Mouse (Mus musculus) adrenal gland, postnatal 10 days (tissue): ENCODE measurements around the gene Krtap2-4. TPM values are rescaled to one million over a fixed set of nuclear protein-coding genes. Genes with fewer than 3 reads are reported as not detected.

Experiments used
- DNase-seq: peaks from one replicate; pipeline ENCODE4 v3.0.0; 2021; ENCODE audit warnings: mixed read lengths
- total RNA-seq, 2 experiments: library from RNA; stranded (reverse); gene quantifications; 2 replicates each; pipeline ENCODE4 v1.2.3; 2021

Gene Krtap2-4
- total RNA-seq, 2 experiments from 2014 or later: not detected

GRCm38 (mm10) chr11:99581564-99581963 is 33.1 kb downstream of the Krtap2-4 start:
- DNase-seq: no peak

- no peak for DNase-seq
These were observed 33.6 kb downstream of the Krtap2-4 start for GRCm38 (mm10) chr11:99581051-99581450.

- no peak for DNase-seq
These were observed 34.0 kb downstream of the Krtap2-4 start, which contains the start of gene Krtap1-5 for GRCm38 (mm10) chr11:99580636-99581035. Gene Krtap1-5 (minus strand): TSS chr11:99581016.

GRCm38 (mm10) chr11:99574106-99574505 is 40.5 kb downstream of the Krtap2-4 start:
- peak; percentile 85 for DNase-seq

- no peak for DNase-seq
These were observed 41.5 kb downstream of the Krtap2-4 start for GRCm38 (mm10) chr11:99573164-99573563.

GRCm38 (mm10) chr11:99566530-99566929 is 48.1 kb downstream of the Krtap2-4 start, which contains the start of gene Krtap3-1:
Gene Krtap3-1 (minus strand): TSS chr11:99566630.
- no peak for DNase-seq

Other genes with a start within 250 kb of the Krtap2-4 start
- gene Krt28, start 239.9 kb downstream of the Krtap2-4 start, total RNA-seq: under 1 TPM in 1 of 2 experiments, not detected in 1; 0.21 TPM
- 1 to 10 TPM; 7.0 to 8.2 TPM for gene Krt10, start 225.5 kb downstream of the Krtap2-4 start, total RNA-seq
- gene Krt12, start 192.6 kb downstream of the Krtap2-4 start, total RNA-seq: not detected
- gene Krt20, start 176.7 kb downstream of the Krtap2-4 start, total RNA-seq: 1 to 10 TPM; 1.8 to 2.3 TPM
- gene Krt23, start 121.7 kb downstream of the Krtap2-4 start, total RNA-seq: 10 to 100 TPM in 1 of 2 experiments, 1 to 10 TPM in 1; 4.4 to 12.8 TPM
- not detected for gene Krt39, start 93.5 kb downstream of the Krtap2-4 start, total RNA-seq
- not detected for gene Krt40, start 71.7 kb downstream of the Krtap2-4 start, total RNA-seq
- gene Krtap3-3, start 64.0 kb downstream of the Krtap2-4 start, total RNA-seq: not detected
- not detected for gene Krtap3-2, start 58.0 kb downstream of the Krtap2-4 start, total RNA-seq
- not detected for gene Gm11939, start 55.4 kb downstream of the Krtap2-4 start, total RNA-seq
- not detected for gene Krtap3-1, start 48.2 kb downstream of the Krtap2-4 start, total RNA-seq
- not detected for gene Krtap1-5, start 33.8 kb downstream of the Krtap2-4 start, total RNA-seq
- gene Krtap1-4, start 31.2 kb downstream of the Krtap2-4 start, total RNA-seq: not detected
- not detected for gene Krtap1-3, start 23.5 kb downstream of the Krtap2-4 start, total RNA-seq
- not detected for gene Krtap9-3, start 16.7 kb downstream of the Krtap2-4 start, total RNA-seq
- not detected for gene Gm11938, start 11.5 kb downstream of the Krtap2-4 start, total RNA-seq
- not detected for gene Gm11937, start 4.7 kb downstream of the Krtap2-4 start, total RNA-seq
- not detected for gene Gm11562, start 5.6 kb upstream of the Krtap2-4 start, total RNA-seq
- not detected for gene Krtap4-1, start 13.4 kb upstream of the Krtap2-4 start, total RNA-seq
- gene Krtap4-2, start 20.2 kb upstream of the Krtap2-4 start, total RNA-seq: not detected
- gene Krtap4-7, start 29.2 kb upstream of the Krtap2-4 start, total RNA-seq: not detected
- not detected for gene Gm11555, start 35.4 kb upstream of the Krtap2-4 start, total RNA-seq
- not detected for gene Gm11563, start 44.1 kb upstream of the Krtap2-4 start, total RNA-seq
- not detected for gene Krtap4-6, start 51.1 kb upstream of the Krtap2-4 start, total RNA-seq
- not detected for gene Gm14190, start 75.9 kb upstream of the Krtap2-4 start, total RNA-seq
- not detected for gene Gm14180, start 119.4 kb upstream of the Krtap2-4 start, total RNA-seq
- not detected for gene Gm11595, start 158.1 kb upstream of the Krtap2-4 start, total RNA-seq
- gene Krtap4-8, start 165.9 kb upstream of the Krtap2-4 start, total RNA-seq: not detected
- not detected for gene Krtap4-9, start 170.4 kb upstream of the Krtap2-4 start, total RNA-seq
- not detected for gene Gm11596, start 178.6 kb upstream of the Krtap2-4 start, total RNA-seq
- not detected for gene Gm11569, start 184.1 kb upstream of the Krtap2-4 start, total RNA-seq
- not detected for gene Gm11554, start 189.6 kb upstream of the Krtap2-4 start, total RNA-seq
- not detected for gene Krtap4-13, start 195.0 kb upstream of the Krtap2-4 start, total RNA-seq
- not detected for gene Gm11564, start 200.8 kb upstream of the Krtap2-4 start, total RNA-seq
- gene 2300003K06Rik, start 223.2 kb upstream of the Krtap2-4 start, total RNA-seq: not detected
- not detected for gene Krtap4-16, start 236.8 kb upstream of the Krtap2-4 start, total RNA-seq
- not detected for gene Gm11568, start 243.1 kb upstream of the Krtap2-4 start, total RNA-seq
- not detected for gene Gm11559, start 249.6 kb upstream of the Krtap2-4 start, total RNA-seq